Mouse (Mus musculus): ENCODE results near the gene Olfr12.

GRCm38 (mm10) chr1:92648673-92649072 is 31.1 kb downstream of the Olfr12 start, which contains the start of gene Otos:
- no peak for TF ChIP-seq GATA1 (IDR thresholded peaks at IDR 0.05; ENCODE audit: borderline replicate concordance, low read length)
- no peak for TF ChIP-seq FLI1 (IDR thresholded peaks at IDR 0.05; ENCODE audit: low read length)
